Mouse (Mus musculus) cerebellum, adult 2 months (tissue): ENCODE measurements around the gene Islr2.
A peak's percentile ranks its signal among the peaks of the same experiment; 100 is the strongest.

ENCODE experiments used
- CTCF ChIP-seq: fragments of 200-500 bp; IDR thresholded peaks from 2 replicates; pipeline ENCODE4 v1.5.1; 2011; ENCODE audit warnings: low read depth, mild to moderate bottlenecking, control low read depth, low read length, moderate library complexity, borderline replicate concordance; ENCODE audit not compliant: insufficient read depth
- POLR2A ChIP-seq: fragments of 200-500 bp; IDR thresholded peaks from 2 replicates; pipeline ENCODE4 v1.6.1; 2011; ENCODE audit warnings: low read length, control low read depth, borderline replicate concordance; ENCODE audit not compliant: insufficient read depth

DNA sequence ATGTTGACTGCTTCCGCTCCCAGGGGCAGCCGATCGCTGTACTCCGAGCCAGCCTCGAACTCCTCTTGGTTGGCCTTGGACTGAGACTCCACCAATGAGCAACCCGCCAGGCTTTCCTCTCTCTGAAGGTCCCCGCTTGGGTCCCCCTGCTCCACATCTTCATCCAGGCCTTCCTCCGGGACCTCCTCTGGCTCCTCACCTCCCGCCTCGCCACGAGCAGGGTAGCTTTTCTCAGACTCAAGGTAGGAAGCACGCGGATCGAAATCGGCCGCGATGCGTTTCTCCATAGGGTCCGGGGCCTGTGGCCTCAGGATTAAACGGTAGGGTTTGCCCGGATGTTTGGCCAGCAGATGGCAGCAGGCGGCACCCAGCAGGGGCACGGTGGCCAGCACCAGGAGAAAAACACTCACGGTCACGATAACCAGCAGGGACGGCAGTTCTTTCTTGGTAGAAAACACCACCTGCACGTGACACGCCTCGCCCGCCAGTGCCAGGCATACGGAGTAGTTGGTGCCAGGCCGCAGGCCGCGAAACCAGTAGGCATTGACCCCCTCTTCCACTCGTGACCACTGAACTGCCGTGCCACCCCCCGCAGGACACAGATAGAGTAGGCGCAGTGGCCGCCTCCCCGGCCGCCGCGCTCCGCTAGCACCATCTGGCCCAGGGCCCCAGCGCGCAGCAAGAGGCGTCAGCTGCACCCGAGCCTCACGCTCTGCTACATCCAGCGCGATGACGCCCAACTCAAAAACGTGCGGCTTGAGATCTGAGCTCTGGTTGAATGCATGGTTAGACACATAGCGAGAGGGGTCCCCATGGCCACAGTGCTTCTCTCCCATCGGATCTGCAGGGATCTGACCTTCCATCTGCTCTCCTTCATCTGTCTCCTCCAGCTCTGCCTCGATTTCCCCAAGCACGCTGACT, 6.1 kb downstream of the Islr2 start:
- TF ChIP-seq POLR2A (no peak), CTCF (peak; percentile 43; the same call in 1 of the 2 replicates)
